Mouse (Mus musculus) liver, embryonic 14.5 days (tissue): ENCODE measurements around the gene Zfhx2.

Experiments
- CTCF ChIP-seq: IDR thresholded peaks from 2 replicates; pipeline ENCODE4 v1.5.1; 2016; ENCODE audit warnings: antibody characterized with exemption, low read depth, control low read depth
- EP300 ChIP-seq: IDR thresholded peaks from 2 replicates; pipeline ENCODE4 v1.6.1; 2016; ENCODE audit warnings: antibody characterized with exemption, low read depth

DNA sequence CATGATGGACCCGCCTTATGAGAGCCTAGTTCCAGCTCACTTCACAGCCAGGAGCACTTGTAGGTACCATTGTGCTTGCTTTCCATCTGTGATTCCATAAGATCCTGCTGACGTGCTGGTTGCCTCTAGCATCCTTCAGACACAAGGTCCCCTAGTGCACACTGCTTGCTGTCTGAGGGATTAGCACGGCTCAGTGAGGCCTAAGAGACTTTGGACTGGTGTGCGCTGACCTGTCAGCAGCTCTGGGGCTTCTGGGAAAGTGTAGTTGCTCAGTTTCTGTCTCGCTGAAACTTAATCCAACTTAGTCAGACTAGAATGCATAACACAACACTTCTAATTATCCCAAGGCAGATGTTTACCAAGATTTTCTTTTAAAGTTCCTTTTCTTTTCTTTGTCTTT is 32.2 kb downstream of the Zfhx2 start:
- no peak for TF ChIP-seq CTCF
- TF ChIP-seq EP300, result no peak
